Mouse (Mus musculus): ENCODE data around the gene Ggnbp2.

DNA sequence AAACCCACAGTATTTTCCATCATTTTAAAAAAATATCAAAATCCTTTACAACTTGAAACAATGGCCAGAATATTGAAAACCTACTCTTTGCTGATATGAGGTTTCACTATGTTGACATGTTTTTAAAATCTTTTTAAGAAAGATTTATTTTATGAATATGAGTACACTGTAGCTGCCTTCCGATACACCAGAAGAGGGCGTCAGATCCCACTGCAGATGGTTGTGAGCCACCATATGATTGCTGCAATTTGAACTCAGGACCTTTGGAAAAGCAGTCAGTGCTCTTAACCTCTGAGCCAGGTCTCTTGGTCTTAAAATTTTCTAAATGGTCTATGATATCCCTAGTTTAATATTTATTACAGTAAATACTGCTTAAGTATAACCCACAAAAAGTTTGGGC is 31.3 kb downstream of the Ggnbp2 start:
- no peak for TF ChIP-seq CTCF (IDR thresholded peaks at IDR 0.05; ENCODE audit: insufficient read depth, low read length)
- no peak for TF ChIP-seq POLR2A (IDR thresholded peaks at IDR 0.05; ENCODE audit: borderline replicate concordance, extremely low read depth, low read depth, low read length)
